Mouse (Mus musculus) ZHBTc4 (cell line): ENCODE measurements around the gene 4930516K23Rik.

Experiments
- DNase-seq: peaks from one replicate; pipeline ENCODE4 v3.0.0-alpha.2; 2011; ENCODE audit warnings: low read depth, low spot score

4930516K23Rik gene

DNA sequence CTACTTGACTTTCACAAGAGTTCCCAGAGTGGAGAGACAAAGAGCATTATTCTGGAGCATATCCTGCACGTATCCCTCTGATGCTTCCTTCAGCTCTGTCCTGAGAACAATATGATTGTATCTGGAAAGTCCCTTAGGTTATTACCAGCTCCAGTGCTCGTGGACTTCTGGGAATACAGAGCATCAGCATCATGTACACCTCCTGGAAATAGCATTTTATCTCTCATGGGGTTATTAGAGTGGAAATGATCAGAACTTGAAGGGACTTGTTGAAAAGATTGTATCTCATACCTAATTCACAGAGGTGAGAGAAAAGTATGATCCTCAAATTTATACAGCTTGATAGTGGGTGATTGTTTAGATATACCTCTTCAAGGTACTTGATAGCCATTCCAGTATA is at the start of gene 4930516K23Rik:
Gene 4930516K23Rik (minus strand): TSS at position 101 of the 400 bp plus-strand sequence.
- DNase-seq: no peak

- DNase-seq: no peak
Measured at GRCm38 (mm10) chr7:104104757-104104972, 43.4 kb upstream of the 4930516K23Rik start, which contains the start of gene Olfr646. Gene Olfr646, plus strand, starts transcription at chr7:104104873.

DNA sequence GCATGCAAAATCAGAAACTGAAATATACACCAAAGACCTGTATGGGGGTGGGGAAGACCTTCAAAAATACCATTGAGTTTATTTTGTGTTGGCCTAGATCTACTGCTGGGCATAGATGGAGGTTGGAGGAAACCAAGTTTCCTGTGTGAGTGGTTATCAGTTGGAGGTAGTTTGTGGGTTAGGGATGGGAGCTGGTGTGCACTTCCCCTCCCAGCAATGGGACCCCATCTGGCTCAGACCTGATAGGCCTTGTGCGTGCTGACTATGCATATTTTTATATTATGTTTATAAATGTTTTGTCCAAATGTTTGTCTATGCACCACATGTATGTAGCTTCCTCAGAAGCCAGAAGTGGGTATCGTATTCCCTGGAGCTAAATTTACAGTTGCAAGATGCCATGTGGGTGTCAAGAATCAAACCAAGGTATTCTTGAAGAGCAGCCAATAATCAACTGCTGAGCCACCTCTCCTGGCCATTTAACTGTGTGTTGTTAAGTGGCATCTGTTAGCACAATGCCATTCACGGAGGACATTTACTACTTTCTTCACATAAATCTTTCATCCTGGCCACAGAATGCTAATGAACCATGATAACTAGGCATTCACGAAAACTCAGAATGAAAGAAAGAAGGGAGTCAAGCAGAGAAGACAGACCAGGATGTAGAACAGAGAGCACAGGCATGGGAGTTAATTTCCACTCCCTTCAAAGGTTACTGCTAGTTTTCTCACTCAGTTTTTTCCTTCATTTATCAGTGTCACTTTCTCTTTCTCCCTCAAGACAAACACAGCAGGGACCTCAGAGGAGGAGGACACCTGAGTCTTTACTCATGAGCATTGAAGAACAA is 42.9 kb upstream of the 4930516K23Rik start:
- DNase-seq: no peak

DNA sequence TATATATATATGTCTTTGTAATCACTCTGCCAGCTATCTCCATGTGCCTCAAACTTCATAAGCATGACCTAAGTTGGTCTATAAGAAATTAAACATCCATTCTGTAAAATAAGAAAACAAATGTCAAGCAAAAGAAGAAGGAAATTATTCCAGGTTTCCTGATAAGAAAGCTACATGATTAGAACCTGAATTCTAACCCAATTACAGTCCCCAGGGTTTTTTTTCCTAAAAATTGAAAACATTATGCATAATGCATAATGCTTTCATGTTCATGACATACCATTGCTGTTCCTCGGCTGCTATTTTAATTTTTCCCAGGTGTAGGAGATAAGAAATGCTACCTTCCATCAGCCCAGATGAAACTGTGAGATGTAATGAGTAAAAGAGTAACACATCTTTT is 24.1 kb upstream of the 4930516K23Rik start, which contains the start of gene Olfr645:
Gene Olfr645 (minus strand): TSS at position 101 of the 400 bp plus-strand sequence.
- DNase-seq: no peak

DNA sequence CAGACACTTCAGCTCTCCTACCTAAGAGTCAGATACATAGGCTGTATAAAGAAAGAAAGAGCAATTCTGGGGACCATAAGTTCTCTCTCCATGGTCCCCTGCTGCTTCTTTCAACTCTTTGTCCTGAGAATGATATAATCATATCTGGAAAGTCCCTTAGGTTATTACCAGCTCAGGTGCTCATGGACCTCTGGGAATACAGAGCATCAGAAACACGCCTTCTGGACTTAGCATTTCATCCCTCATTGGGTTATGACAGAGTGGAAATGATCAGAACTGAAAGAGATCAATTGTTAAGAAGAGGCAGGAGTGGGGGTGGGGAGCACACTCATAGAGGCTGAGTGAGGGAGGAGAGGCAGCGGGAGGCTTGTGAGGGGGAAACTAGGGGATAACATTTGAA is 10.5 kb upstream of the 4930516K23Rik start, which contains the start of gene Olfr644:
Gene Olfr644 (minus strand): TSS at position 101 of the 400 bp plus-strand sequence.
- no peak for DNase-seq

DNA sequence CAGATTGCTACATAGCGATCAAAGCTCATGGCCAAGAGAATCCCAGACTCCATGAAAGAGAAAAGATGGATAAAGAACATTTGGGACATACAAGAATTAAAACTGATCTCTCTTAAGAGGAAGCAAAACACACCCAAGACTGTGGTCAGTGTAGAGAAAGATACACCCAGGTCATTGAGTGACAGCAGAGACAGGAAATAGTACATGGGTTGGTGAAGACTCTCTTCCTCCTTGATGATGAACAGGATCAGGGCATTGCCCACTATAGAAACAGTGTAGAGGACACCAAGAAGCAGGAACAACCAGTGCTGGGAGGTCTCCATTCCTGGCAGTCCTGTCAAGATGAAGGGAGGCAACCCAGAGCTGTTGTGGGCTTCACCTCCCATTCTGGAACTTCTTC is 2.0 kb downstream of the 4930516K23Rik start:
- no peak for DNase-seq

DNA sequence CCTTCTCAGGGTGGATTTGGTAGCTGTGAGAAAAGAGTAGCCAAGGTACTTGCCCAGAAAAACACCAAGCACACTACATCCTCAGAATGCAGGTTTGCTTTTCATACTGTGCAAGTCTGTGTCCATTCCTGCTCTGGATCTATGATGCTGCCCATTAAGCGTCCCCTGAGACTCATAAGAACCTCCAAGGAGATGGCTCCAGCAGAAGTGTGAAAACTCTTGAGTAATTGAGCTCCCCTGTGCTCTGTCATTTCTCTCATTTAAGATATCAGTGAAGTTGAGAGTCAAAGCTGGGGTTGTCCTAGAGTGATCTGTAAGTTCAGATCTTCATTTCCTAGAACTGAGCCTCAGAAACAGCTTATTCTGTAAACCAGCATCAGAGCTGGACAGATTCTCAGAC is 8.7 kb downstream of the 4930516K23Rik start, which contains the start of gene Olfr642:
Gene Olfr642 (minus strand): TSS at position 101 of the 400 bp plus-strand sequence.
- DNase-seq: no peak

- no peak for DNase-seq
Measured at GRCm38 (mm10) chr7:104050745-104051144, 10.5 kb downstream of the 4930516K23Rik start.

GRCm38 (mm10) chr7:104035145-104035544 is 26.1 kb downstream of the 4930516K23Rik start, which contains the start of gene Olfr641:
Gene Olfr641, plus strand, starts transcription at chr7:104035445.
- DNase-seq: no peak

GRCm38 (mm10) chr7:104026978-104027377 is 34.3 kb downstream of the 4930516K23Rik start:
- DNase-seq: no peak

GRCm38 (mm10) chr7:104025473-104025872 is 35.8 kb downstream of the 4930516K23Rik start, which contains the start of gene Olfr640:
Gene Olfr640, minus strand, starts transcription at chr7:104025573.
- DNase-seq: no peak

GRCm38 (mm10) chr7:104021651-104022050 is 39.6 kb downstream of the 4930516K23Rik start:
- DNase-seq: no peak

- DNase-seq: no peak
Measured at GRCm38 (mm10) chr7:104018953-104019352, 42.3 kb downstream of the 4930516K23Rik start.

DNA sequence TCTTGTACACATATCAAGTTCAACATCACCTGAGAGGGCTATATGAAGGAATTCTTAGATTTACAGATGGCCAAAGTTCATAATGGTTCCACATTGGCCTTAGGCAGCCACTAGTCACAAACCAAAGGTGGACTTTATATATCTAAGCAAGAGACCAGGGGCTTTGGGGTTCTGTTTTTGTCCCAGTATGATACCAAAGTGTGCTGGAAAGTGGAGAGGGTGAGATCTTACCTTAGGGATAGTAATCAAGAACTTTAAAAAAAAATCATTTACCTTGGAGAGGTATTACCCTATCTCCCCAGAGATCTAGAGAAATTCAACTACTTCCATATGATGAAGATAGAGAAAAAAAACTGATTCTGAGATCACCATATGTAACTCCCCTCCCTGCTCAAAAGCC is 44.0 kb downstream of the 4930516K23Rik start, which contains the start of gene Olfr639:
Gene Olfr639 (minus strand): TSS at position 101 of the 400 bp plus-strand sequence.
- DNase-seq: no peak
